Mouse (Mus musculus) brain, embryonic 18.5 days (tissue): ENCODE measurements around the gene Kif9.
A peak's percentile ranks its signal among the peaks of the same experiment; 100 is the strongest.

Experiments
- DNase-seq: peaks from one replicate; pipeline ENCODE4 v3.0.0-alpha.2; 2012; ENCODE audit warnings: low read depth, low spot score

Gene Kif9

DNA sequence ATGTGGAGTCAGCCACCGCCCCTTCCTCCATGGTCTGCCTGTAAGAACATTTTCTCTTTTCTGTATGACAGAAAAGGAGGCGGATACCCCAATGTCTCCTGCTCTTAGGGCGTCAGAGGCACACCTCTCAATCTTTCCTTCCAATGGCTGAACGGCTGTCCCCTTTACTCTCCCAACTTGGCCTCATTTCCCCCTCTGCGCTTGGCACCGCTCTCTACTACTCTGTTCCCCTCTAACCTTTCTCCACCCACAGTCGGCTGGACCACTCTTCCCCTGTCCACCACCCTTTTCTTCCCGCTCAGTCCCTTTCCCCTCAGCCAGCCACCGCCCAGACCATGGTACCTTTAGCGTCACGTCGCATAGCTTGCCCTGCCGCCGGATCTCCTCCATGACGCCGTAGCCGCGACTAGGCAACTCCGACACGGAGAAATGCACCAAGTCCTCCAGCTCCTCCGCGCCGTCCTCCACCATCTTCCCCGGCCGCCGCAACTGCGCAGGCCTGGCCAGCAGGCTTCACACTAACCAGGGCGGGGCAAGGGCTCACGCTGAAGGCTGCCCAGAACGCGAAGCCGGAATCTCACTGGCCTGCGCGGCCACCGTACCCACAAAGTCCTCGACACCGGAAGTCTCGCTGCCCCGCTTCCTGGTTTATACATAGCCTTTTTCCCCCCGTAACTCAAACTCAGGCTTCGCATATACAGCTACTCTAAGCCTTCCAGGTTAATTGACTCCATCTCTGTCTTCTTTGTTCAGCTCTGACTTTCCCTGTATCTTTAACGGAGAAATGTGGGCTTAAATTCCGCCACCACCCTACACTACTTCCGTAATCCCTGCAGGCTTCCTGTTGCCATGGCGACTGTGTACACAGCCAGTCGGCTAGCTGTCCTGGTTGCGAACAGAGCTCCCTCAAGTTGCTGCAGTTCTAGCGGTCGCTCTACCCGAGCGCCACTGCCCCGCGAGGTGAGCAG is at the start of gene Kif9, which contains the start of gene Klhl18:
Gene Kif9, plus strand, starts transcription at position 835 of the 968 bp plus-strand sequence.
Gene Klhl18, minus strand, starts transcription at position 571 of the 968 bp plus-strand sequence.
- peak; percentile 88 for DNase-seq

GRCm38 (mm10) chr9:110431241-110431640 is 45.5 kb upstream of the Kif9 start:
- peak; percentile 10 for DNase-seq

- no peak for DNase-seq
Observed at GRCm38 (mm10) chr9:110433045-110433444, 43.7 kb upstream of the Kif9 start.

DNA sequence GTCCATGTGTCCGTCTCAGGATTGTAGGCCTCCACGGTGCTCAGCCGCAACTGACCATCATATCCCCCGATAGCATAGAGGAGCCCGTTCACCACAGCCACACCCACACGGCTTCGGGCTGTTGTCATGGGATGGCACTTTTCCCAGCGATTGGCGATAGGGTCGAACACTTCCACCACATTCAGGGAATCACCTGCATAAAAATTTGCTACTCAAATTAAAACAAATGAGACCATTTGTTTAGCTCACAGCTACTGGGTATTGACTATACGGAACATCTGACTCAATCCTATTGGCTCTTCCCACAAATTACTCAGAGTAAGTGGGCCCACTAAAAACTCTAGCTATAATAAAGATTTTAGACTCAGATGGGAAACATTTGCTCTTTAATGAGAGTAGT is 40.7 kb upstream of the Kif9 start:
- no peak for DNase-seq

DNA sequence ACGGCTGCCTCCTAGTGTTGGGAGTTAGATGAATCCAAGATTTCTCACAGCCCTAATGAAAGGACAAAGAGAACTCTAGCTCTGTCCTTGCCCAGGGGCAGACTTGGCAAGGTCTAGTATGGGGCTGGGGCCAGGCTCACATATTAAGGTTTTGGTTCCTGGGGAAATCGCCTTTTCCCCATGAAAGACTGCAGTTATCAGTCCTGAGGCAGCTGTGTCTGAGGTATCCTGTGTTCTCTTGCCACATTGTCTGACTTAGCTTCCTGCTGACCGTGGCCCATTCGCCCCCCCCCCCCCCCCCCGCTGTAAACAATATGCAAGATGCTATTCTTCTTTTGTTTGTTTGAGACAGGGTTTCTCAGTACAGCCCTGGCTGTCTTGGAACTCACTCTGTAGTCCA is 36.7 kb upstream of the Kif9 start:
- DNase-seq, result no peak

- DNase-seq, result no peak
Observed at GRCm38 (mm10) chr9:110440559-110440958, 36.2 kb upstream of the Kif9 start.

DNA sequence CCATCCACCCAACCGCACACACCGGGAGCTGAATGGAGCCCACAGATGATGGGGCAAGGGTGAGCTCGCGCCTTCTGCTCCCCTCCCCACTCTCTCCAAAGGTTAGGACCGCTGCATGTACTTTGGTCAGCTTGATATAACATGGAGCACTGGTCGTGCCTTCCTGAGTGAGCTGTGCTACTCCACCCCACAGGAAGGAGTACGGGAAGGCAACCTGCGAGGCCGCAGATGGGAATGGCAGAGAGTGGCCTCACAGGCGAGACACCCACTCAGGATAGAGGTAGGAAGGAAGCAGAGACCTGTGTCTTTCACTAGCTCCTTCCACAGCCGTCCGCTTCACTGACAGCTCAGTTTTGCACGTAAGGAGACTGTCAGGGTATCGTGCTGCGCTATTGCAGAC is 28.4 kb upstream of the Kif9 start:
- DNase-seq, result no peak

- peak; percentile 72 for DNase-seq
Observed at GRCm38 (mm10) chr9:110448857-110449617, 27.7 kb upstream of the Kif9 start.

- no peak for DNase-seq
Observed at GRCm38 (mm10) chr9:110452523-110452922, 24.2 kb upstream of the Kif9 start.

DNA sequence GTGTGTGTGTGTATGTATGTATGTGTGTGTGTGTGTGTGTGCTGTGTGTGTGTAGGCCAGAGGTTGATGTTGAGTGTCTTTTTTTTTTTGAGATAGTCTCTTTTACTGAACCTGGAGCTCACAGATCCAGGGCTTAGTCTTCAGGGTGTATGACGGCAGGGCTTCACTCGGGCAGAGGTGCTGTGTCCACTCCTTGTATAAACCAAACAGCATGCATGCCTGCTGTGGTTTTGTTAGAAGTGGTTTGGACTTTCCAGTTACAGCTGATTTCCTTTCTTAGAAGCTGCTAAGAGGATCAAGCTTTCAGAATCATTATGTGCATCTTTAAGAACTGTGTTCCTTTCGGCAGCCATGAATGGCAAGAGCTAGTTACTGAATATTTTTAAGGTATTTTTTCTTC is 18.8 kb upstream of the Kif9 start:
- DNase-seq, result no peak

DNA sequence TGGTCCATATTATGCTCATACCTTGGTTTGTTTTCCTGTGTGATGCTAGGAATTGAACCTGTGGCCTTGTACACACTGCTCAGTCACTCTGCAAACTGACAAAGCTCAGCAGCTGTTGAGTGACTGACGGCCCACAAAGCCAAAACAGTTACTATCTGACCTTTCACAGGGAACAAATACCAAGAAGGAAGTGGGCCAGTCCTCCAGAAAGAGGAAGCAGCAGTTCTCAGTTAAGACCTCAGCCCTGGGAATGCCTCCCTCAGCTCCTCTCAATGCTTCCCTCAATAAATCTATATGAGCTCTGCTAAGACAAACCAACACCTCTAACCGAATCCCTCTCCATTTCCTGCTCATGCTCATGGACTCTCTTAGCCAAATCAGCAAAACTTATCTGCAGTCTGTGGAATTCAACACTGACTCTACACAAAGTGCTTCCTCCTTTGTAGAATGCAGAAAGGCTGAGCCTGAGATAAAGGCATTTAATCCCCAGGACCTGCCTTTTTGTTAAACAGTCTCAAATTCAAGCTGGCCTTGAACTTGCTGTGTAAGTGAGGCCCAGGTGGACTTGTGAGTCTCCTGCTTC is 17.5 kb upstream of the Kif9 start:
- DNase-seq, result no peak

GRCm38 (mm10) chr9:110460884-110461815 is 15.6 kb upstream of the Kif9 start:
- DNase-seq, result no peak

DNA sequence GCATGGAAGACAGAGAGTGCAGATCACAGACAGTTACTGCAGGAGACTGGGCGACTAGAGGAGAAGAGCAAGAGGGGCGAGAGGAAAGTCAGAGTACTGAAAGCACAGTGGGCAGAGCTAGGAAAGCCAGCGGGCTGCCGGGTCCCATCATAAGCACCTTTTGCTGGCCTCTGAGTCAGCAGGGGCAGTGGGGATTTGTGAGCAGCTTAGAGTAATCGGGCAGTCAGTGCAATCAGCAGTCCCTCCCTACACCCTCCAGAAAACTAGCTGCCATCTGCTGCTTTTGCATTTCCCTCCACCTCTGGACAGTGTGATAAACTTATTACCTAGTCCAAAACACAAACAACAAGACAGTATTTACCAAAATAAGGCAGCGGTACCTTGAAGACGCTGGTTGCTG is 14.4 kb upstream of the Kif9 start:
- no peak for DNase-seq

- DNase-seq, result no peak
Observed at GRCm38 (mm10) chr9:110463983-110464591, 12.7 kb upstream of the Kif9 start.

- no peak for DNase-seq
Observed at GRCm38 (mm10) chr9:110465336-110465735, 11.4 kb upstream of the Kif9 start.

DNA sequence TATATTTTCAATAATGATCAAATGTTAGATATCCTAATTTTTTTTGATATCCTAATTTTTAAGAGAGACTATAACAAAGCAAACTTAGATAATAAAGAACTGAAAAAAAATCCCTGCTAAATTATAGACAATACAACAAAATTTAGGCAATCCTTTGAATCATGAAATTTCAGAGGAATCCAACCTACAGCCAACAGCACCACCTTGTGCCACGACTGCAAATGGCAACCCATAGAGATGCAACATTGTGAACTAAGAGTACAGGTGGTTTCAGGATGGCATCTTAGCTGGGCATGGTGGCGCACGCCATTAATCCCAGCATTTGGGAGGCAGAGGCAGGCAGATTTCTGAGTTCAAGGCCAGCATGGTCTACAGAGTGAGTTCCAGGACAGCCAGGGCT is 10.6 kb upstream of the Kif9 start:
- DNase-seq, result no peak

- DNase-seq, result no peak
Observed at GRCm38 (mm10) chr9:110477951-110478350, 1.2 kb downstream of the Kif9 start.

DNA sequence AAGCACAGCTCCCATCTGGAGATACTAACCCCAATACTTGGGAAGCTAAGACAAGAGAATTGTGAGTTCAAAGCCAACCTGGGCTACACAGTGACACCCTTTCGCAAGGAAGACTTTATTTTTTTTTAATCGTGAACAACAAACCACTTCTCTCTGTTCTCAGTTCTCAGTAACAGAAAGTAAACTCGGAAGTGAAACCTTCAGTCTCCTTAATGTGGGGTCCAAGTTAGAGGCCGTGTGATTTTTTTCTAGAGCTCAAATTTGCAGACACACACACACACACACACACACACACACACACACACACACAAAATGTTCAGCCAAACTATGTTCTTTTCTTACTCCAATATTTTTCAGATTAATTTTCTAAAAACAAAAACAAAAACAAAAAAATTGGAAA is 1.9 kb downstream of the Kif9 start:
- no peak for DNase-seq

DNA sequence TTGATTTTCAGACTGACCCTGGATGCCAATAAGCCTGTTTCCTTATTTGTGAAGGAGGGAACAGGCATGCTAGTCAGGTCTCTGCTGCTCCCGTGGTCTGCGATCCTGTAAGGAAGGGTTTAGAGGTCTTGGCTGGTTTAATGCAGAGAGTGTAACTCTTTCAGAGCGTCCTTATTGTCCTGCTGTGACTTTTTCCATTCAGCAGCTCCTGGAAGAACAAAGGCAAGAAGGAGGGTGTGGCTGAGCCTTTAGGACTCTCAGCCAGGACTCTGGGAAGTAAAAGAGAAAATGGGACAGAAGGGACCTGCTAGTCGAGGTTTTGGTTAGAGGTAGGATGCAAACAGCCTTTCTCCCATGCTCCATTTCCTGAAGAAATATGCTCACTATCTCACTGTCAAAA is 12.1 kb downstream of the Kif9 start:
- DNase-seq, result no peak

DNA sequence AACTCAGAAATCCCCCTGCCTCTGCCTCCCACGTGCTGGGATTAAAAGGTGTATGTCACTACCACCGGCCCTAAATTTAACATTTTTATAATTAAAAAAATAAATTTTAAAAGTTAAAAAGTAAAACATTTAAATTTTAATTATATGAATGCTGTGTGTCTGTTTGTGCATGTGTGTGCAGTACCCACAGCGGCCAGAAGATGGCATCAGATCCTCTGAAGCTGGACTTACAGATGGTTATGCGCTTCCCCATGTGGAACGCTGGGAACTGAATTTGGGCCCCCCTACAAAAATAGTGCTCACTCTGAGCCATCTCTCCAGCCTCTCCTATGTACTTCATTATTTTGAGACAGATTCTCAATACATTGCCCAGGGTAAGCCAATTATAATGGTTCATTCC is 14.2 kb downstream of the Kif9 start:
- DNase-seq, result no peak

- DNase-seq, result no peak
Observed at GRCm38 (mm10) chr9:110525737-110526136, 49.0 kb downstream of the Kif9 start.
